Mouse (Mus musculus) thymus, adult 18-20 months (tissue): ENCODE measurements around the gene Gm12830.

Experiments used
- DNase-seq, 2 experiments: peaks; one replicate each; pipeline ENCODE4 v3.0.0; 2022; ENCODE audit warnings: mixed read lengths in 2 of 2

The Gm12830 gene

GRCm38 (mm10) chr4:114845622-114846021, 24.1 kb downstream of the Gm12830 start:
- no peak for DNase-seq

GRCm38 (mm10) chr4:114846723-114847122, 25.2 kb downstream of the Gm12830 start:
- no peak for DNase-seq

- DNase-seq, result no peak
Observed at GRCm38 (mm10) chr4:114853968-114854367, 32.4 kb downstream of the Gm12830 start.

DNA sequence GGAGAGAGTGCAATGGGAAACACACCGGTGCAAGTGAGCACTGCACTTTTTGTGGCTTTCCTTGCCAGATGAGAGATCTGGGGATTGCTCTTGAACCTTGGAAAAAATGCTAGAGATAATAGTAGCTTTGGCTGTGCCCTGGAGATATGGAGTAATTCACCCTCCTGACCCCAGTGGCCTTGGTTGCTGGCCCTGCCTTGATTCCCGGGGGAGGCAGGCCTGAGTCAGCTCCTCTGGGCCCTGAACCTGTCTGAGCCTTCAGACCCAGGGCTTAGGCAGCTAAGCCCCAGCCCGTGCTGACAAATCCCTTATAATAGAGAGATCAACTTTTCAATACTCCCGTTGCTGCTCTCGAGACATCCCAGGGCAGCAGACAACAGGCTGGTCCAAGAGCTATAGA, 36.9 kb downstream of the Gm12830 start:
- no peak for DNase-seq

- DNase-seq, result no peak
Observed at GRCm38 (mm10) chr4:114863166-114863565, 41.6 kb downstream of the Gm12830 start.

GRCm38 (mm10) chr4:114869765-114870490, 48.4 kb downstream of the Gm12830 start:
- DNase-seq, result no peak

- no peak for DNase-seq
Observed at GRCm38 (mm10) chr4:114876441-114876972, 55.0 kb downstream of the Gm12830 start.

DNA sequence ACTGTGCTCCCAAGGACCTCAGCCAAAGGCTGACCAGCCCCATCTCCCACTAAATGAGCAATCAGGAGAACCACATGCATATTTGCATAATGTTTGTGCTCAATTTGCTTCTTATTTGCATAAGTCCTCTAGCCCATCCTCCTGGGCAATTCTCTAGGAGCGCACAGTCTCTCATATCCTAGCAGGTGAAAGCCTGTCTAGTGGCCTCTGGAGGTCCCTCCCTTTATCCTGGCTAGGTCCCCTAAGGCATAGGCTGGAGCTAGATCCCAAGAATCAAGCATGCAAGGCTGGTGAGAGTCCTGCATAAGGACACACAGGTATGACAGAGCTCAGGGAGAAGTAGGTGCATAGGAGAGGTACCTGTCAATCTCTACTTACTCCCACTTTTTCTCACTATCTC, 60.7 kb downstream of the Gm12830 start:
- no peak for DNase-seq

GRCm38 (mm10) chr4:114897853-114898252, 76.3 kb downstream of the Gm12830 start:
- DNase-seq, result no peak

GRCm38 (mm10) chr4:114899885-114900284, 78.4 kb downstream of the Gm12830 start:
- DNase-seq, result no peak

DNA sequence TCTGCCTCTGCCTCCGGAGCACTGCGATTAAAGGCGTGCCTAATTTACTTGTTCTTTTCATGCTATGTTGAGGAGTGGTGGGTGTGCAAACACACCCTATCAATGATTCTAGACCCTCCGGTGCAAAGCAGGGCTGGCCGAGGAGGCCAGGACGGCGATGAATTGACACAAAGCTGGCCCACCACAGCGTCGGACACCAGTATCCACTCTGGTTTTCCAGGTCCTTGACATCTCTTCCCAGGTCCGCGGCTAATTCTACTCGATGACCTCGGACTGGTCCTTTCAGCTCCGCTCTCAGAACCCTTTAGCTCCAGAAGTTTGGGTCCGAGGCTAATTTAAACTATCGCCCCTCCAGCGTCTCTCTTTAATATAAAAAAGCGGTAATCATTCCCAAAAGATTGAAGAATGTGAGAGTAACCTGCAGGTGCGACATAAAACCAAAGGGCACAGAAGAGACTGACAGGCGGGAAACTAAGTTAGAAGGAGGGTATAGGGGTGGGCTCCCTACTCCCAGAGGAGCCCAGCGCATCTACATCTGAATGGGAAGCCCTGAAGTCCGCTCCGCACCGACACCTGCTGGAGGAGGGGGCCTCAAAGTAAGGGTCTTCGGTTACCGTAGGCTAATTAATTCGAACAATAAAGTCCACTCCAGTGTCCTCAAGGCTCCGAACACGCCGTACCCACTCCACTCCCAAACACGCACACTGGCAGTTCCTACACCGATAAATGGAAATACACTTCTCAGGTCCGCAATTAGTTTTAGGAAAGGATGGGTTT, 79.5 kb downstream of the Gm12830 start:
- no peak for DNase-seq

GRCm38 (mm10) chr4:114901643-114902351, 80.3 kb downstream of the Gm12830 start:
- no peak for DNase-seq

DNA sequence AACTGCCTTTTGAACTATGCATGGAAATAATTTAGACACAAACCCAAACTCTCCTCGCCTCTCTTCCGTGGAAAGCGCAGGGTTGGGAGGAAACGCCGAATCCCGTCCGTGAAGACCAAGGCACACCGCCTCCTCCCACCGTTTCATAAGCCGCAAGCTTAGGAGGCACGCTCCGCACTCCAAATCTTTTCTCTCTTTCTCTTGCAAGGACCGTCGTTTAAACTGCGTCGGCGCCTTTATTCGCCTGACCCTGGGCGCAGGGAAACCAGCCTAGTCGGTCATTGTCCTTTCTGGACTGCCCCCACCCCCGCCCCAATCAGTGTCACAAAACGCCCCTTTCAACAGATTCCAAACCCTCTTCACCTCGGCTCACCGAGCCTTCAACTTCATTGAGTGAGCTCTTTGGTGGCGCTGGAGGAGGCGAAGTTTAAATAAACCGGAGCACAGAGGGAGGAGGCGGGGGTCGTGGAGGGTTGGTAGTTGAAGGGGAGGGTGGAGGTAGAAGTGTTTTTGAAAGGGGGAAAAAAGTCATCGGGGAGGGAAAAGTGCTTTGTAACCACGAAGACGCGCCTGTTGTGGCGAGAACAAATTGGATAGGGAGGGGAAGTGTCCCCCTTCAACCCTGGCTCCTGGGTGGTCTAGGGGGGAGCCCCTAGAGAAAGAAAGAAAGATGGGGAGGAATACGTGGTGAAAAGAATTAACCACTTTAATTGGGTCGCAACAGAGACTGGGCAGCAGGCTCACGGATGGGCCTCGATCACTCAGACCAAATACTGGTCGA, 81.3 kb downstream of the Gm12830 start:
- no peak for DNase-seq

DNA sequence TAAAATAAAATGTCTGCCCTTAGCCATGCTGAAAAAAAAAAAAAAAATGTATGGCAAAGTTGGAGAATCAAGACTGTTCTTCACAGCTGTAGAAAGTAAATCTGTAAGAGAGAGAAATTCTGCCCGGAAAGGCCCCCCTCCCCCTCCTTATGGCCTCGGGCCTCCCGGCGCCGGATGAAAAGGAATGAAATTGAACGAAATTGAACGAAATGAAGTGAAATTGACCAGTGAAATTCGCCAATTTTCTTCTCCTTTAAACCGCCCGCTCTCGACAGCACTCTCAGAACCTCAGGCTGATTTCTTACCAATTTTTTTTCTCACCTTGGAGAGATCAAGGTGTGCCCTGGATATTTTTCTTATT, 81.9 kb downstream of the Gm12830 start:
- no peak for DNase-seq

DNA sequence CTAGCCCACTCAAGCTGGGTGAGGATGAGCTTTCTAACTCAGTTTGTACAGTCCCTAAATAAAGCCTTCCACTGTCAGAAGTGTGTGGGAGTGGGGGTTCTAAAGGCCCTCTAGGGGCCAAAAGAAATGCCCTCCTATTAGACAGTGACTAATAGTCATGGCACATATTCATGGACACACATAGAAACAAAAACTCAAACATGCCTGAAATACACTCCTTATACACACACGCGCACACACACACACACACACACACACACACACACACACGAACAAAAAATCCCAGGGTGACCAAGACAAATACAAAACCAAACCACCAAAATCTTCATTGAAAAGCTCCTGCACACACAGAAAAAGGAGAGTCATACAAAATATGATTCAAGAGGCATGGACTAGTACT, 84.0 kb downstream of the Gm12830 start:
- no peak for DNase-seq
